Mouse (Mus musculus) midbrain, embryonic 12.5 days (tissue): ENCODE data around the gene Stard8. TPM values are rescaled to one million over a fixed set of nuclear protein-coding genes. Genes with fewer than 3 reads are reported as not detected.

Source experiments
- ATAC-seq: fragments of 200-750 bp; cut with Nextera tagmentation; 2 replicates; pipeline ENCODE4 v1.8.0; 2017; ENCODE audit warnings: low read depth, moderate TSS enrichment, moderate library complexity; ENCODE audit not compliant: low FRiP score
- H3K27ac ChIP-seq: fragments of 300-500 bp; sonication (generic); replicated peaks from 2 replicates; pipeline ENCODE4 v1.5.1; 2016; ENCODE audit warnings: mild to moderate bottlenecking
- H3K27me3 ChIP-seq: fragments of 300-500 bp; sonication (generic); 2 replicates; pipeline ENCODE4 v1.6.1; 2016; ENCODE audit warnings: mild to moderate bottlenecking
- H3K36me3 ChIP-seq: fragments of 300-500 bp; sonication (generic); 2 replicates; pipeline ENCODE4 v1.6.1; 2016
- H3K4me1 ChIP-seq: fragments of 300-500 bp; sonication (generic); 2 replicates; pipeline ENCODE4 v1.6.1; 2016
- H3K4me2 ChIP-seq: fragments of 300-500 bp; sonication (generic); replicated peaks from 2 replicates; pipeline ENCODE4 v1.6.1; 2016; ENCODE audit warnings: mild to moderate bottlenecking, moderate library complexity
- H3K4me3 ChIP-seq: fragments of 300-500 bp; sonication (generic); 2 replicates; pipeline ENCODE4 v1.5.1; 2016; ENCODE audit warnings: mild to moderate bottlenecking
- H3K9ac ChIP-seq: fragments of 300-500 bp; sonication (generic); replicated peaks from 2 replicates; pipeline ENCODE4 v1.6.1; 2016; ENCODE audit warnings: mild to moderate bottlenecking, moderate library complexity
- H3K9me3 ChIP-seq: fragments of 300-500 bp; sonication (generic); 2 replicates; pipeline ENCODE4 v1.6.1; 2016; ENCODE audit warnings: mild to moderate bottlenecking
- WGBS: fragments of 180-500 bp; shearing (Covaris S2); methylation state at CpG from one replicate; pipeline ENCODE4 v1.1.7; 2016; 5-methylcytosine and 5-hydroxymethylcytosine counted together
- polyA plus RNA-seq: library from polyadenylated mRNA; unstranded; fragments of >200 nt; fragmentation: Nextera tagmentation; extraction: Ambion mirVana; gene quantifications from 2 replicates; pipeline ENCODE4 v1.2.1, GENCODE M21; 2016

Gene Stard8
- polyA plus RNA-seq, 1 experiment from 2014 or later, result 12.7 TPM

GRCm38 (mm10) chrX:99016987-99017386 is 13.9 kb downstream of the Stard8 start:
- Histone ChIP-seq H3K4me1 (peaks cover 4% of the 10 kb centered on the region; the same call in 1 of the 2 replicates), H3K36me3 (no peaks in the 10 kb centered on the region), H3K9me3 (no peaks in the 10 kb centered on the region), H3K27ac (no peak overlapping the region), H3K4me3 (no peak overlapping the region), H3K4me2 (no peak overlapping the region), H3K9ac (no peak overlapping the region), H3K27me3 (peaks cover 54% of the 10 kb centered on the region)
- 77% methylated on average over 7 of the region's 8 CpGs for WGBS
- ATAC-seq, result no peak

DNA sequence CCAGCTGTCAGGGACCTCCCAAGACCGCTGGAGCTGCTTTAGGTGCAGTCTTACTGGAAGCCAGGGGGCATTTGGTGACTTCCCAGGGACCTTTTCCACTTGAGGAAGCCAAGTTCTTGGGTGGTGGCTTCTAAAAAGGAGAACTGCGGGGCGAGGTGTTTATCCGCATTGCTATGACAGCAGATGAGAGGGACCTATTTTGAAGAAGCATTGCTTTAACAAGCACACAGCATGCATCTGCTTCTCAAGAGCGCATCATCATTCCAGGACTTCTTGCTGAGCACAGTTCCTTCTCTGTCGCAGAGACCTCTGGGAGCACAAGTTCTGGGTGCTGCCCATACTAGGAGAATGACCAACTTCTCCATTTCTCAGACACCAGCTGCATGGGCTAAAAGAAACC is 14.8 kb downstream of the Stard8 start:
- Histone ChIP-seq H3K4me1 (peaks cover 4% of the 10 kb centered on the region; the same call in 1 of the 2 replicates), H3K4me3 (no peak overlapping the region), H3K9me3 (no peaks in the 10 kb centered on the region), H3K4me2 (no peak overlapping the region), H3K27ac (no peak overlapping the region), H3K27me3 (peaks cover 62% of the 10 kb centered on the region), H3K36me3 (no peaks in the 10 kb centered on the region), H3K9ac (no peak overlapping the region)
- 81% methylated on average over 6 of the region's 6 CpGs for whole genome bisulfite sequencing
- ATAC-seq, result no peak

DNA sequence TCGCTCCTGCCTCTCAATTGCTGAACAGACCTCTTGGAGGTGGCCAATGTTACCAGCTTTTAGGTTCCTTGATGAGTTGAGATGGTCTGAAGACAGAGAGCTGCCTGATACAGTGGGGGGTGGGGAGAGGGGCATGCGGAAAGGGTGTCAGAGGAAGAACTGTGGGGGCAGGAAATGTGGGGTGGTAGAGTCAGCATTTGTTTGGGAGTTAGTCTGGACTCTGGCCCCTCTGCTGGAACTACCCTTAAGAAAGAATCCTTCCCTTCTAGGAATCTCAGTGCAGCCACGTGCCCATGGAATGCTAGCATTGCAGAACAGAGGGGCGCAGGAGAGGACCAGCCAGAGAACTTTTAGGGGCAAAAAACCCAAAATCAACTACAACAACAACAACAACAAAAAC is 16.3 kb downstream of the Stard8 start:
- H3K9ac ChIP-seq, result no peak overlapping the region
- no peaks in the 10 kb centered on the region for H3K36me3 ChIP-seq
- peaks cover 4% of the 10 kb centered on the region; the same call in 1 of the 2 replicates for H3K4me1 ChIP-seq
- 81% methylated on average over 4 of the region's 4 CpGs for WGBS
- no peak for ATAC-seq
- no peaks in the 10 kb centered on the region for H3K9me3 ChIP-seq
- peaks cover 73% of the 10 kb centered on the region for H3K27me3 ChIP-seq
- no peak overlapping the region for H3K4me2 ChIP-seq
- H3K4me3 ChIP-seq, result no peak overlapping the region
- no peak overlapping the region for H3K27ac ChIP-seq

GRCm38 (mm10) chrX:99020215-99020614 is 17.2 kb downstream of the Stard8 start:
- 24% methylated on average over 4 of the region's 4 CpGs for WGBS
- Histone ChIP-seq H3K27ac (no peak overlapping the region), H3K27me3 (peaks cover 76% of the 10 kb centered on the region)

GRCm38 (mm10) chrX:99021593-99021992 is 18.5 kb downstream of the Stard8 start:
- WGBS, result 72% methylated on average over 2 of the region's 2 CpGs
- Histone ChIP-seq H3K9ac (no peak overlapping the region), H3K4me1 (peaks cover 4% of the 10 kb centered on the region; the same call in 1 of the 2 replicates), H3K9me3 (no peaks in the 10 kb centered on the region), H3K4me2 (no peak overlapping the region), H3K36me3 (no peaks in the 10 kb centered on the region), H3K27me3 (peaks cover 86% of the 10 kb centered on the region), H3K4me3 (no peak overlapping the region), H3K27ac (no peak overlapping the region)
- no peak for ATAC-seq

More at GRCm38 (mm10) chrX:99020215-99020614, 17.2 kb downstream of the Stard8 start:
- no peak overlapping the region for H3K4me2 ChIP-seq
- H3K36me3 ChIP-seq, result no peaks in the 10 kb centered on the region
- peak; percentile 84 for ATAC-seq
- H3K9ac ChIP-seq, result no peak overlapping the region
- H3K4me1 ChIP-seq, result peaks cover 4% of the 10 kb centered on the region; the same call in 1 of the 2 replicates
- no peaks in the 10 kb centered on the region for H3K9me3 ChIP-seq
- no peak overlapping the region for H3K4me3 ChIP-seq

DNA sequence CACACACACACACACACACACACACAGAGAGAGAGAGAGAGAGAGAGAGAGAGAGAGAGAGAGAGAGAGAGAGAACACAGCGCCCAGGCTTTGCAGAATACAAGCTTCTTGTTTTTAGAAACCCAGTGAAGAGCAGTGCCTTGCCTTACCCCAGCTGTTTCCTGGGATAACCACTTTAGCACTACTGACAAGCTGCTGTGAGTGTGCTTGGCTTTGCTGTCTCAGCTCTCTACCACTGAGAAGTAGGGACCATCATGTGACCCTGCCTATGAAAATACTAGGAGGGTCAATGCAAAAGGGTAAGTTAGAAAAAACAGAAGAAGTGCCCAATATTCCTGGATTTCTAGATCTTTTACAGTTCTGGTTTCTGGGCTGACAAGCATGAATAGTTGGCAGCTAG is 20.9 kb downstream of the Stard8 start:
- ATAC-seq, result no peak
- Histone ChIP-seq H3K36me3 (no peaks in the 10 kb centered on the region), H3K27ac (no peak overlapping the region), H3K4me1 (peaks cover 4% of the 10 kb centered on the region; the same call in 1 of the 2 replicates), H3K9ac (no peak overlapping the region), H3K4me3 (no peak overlapping the region), H3K9me3 (no peaks in the 10 kb centered on the region), H3K4me2 (no peak overlapping the region), H3K27me3 (peaks cover 81% of the 10 kb centered on the region)
- WGBS, result 55% methylated on average over 1 of the region's 1 CpGs

GRCm38 (mm10) chrX:99035407-99035806 is 32.4 kb downstream of the Stard8 start:
- 51% methylated on average over 3 of the region's 3 CpGs for WGBS
- Histone ChIP-seq H3K27me3 (peaks cover 22% of the 10 kb centered on the region), H3K4me3 (no peak overlapping the region), H3K4me2 (no peak overlapping the region), H3K4me1 (no peaks in the 10 kb centered on the region), H3K36me3 (no peaks in the 10 kb centered on the region), H3K9ac (no peak overlapping the region), H3K9me3 (no peaks in the 10 kb centered on the region), H3K27ac (no peak overlapping the region)
- ATAC-seq, result no peak

DNA sequence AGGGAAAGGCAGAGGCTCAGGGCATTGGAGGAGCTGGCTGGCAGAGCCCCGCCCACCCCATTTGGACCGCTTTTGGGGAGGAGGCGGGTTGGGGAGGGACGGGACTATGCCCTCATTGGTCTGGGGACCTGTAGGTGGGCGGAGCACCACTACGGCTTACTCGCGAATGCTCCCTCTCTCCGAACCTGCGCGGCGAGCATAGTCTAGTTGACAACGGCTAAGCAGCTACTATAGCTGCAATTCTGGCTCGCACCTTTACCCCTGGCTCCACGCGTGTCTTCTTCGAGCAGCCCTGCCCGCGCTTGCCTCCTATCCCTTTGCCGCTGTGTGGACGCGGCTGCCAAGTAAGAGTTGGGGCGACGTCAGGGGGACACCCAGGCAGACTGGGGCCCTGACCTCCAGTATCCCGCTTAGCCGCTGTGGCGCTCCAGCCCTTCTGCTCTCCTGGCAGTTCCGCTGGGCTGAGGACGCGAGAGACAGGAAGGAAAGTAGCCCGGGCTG is 39.5 kb downstream of the Stard8 start:
- Histone ChIP-seq H3K27ac (no peak overlapping the region), H3K36me3 (no peaks in the 10 kb centered on the region), H3K9ac (peak overlapping the region; percentile 44), H3K4me2 (peak overlapping the region; percentile 73), H3K4me1 (no peaks in the 10 kb centered on the region), H3K4me3 (peak overlapping the region; percentile 45), H3K27me3 (peaks cover 68% of the 10 kb centered on the region), H3K9me3 (no peaks in the 10 kb centered on the region)
- WGBS, result 20% methylated on average over 31 of the region's 31 CpGs
- ATAC-seq, result peak; percentile 97

GRCm38 (mm10) chrX:99043275-99043674 is 40.2 kb downstream of the Stard8 start:
- H3K27me3 ChIP-seq, result peaks cover 72% of the 10 kb centered on the region
- peak overlapping the region; percentile 45 for H3K4me3 ChIP-seq
- H3K4me1 ChIP-seq, result no peaks in the 10 kb centered on the region
- H3K9ac ChIP-seq, result no peak overlapping the region; the same call in 1 of the 2 replicates
- H3K36me3 ChIP-seq, result no peaks in the 10 kb centered on the region
- 49% methylated on average over 6 of the region's 6 CpGs for WGBS
- no peaks in the 10 kb centered on the region for H3K9me3 ChIP-seq
- peak overlapping the region; percentile 73 for H3K4me2 ChIP-seq
- H3K27ac ChIP-seq, result no peak overlapping the region
- no peak for ATAC-seq

DNA sequence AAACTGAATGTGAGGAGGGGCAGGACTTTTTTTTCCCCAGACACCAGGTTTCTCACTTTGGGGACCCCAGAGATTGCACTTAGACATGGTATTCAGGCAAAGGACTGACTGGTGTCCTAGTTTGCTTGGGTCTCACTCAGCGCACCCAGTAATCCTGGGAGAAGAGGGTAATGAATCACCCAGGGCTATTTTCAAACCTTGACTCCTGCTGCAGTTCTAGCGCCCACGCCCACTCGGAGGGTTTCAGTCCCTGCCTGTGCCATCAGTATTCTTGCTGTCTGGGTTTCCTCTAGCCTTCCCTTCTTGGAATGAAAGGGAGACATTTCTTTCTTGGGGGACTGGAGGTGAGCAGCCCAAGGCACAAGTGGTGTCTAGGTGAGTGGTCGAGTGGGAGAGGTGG is 40.7 kb downstream of the Stard8 start:
- no peak for ATAC-seq

GRCm38 (mm10) chrX:99045315-99045714 is 42.3 kb downstream of the Stard8 start:
- Histone ChIP-seq H3K36me3 (no peaks in the 10 kb centered on the region), H3K4me1 (no peaks in the 10 kb centered on the region), H3K27ac (no peak overlapping the region), H3K9me3 (no peaks in the 10 kb centered on the region), H3K9ac (no peak overlapping the region), H3K4me2 (no peak overlapping the region), H3K27me3 (peaks cover 87% of the 10 kb centered on the region), H3K4me3 (no peak overlapping the region)
- no peak for ATAC-seq
- WGBS, result 39% methylated on average over 7 of the region's 7 CpGs

More for the DNA sequence above, 40.7 kb downstream of the Stard8 start:
- WGBS, result 84% methylated on average over 5 of the region's 5 CpGs
- H3K9me3 ChIP-seq, result no peaks in the 10 kb centered on the region
- H3K4me3 ChIP-seq, result no peak overlapping the region
- H3K9ac ChIP-seq, result no peak overlapping the region
- H3K27ac ChIP-seq, result no peak overlapping the region
- H3K4me1 ChIP-seq, result no peaks in the 10 kb centered on the region
- no peak overlapping the region for H3K4me2 ChIP-seq
- H3K36me3 ChIP-seq, result no peaks in the 10 kb centered on the region
- peaks cover 77% of the 10 kb centered on the region for H3K27me3 ChIP-seq

- ATAC-seq, result no peak
- Histone ChIP-seq H3K4me3 (no peak overlapping the region), H3K9me3 (no peaks in the 10 kb centered on the region), H3K4me1 (no peaks in the 10 kb centered on the region), H3K9ac (no peak overlapping the region), H3K36me3 (no peaks in the 10 kb centered on the region), H3K27ac (no peak overlapping the region), H3K27me3 (peaks cover 94% of the 10 kb centered on the region), H3K4me2 (no peak overlapping the region)
- WGBS, result 57% methylated on average over 5 of the region's 5 CpGs
Measured at GRCm38 (mm10) chrX:99046360-99047055, 43.5 kb downstream of the Stard8 start.
